Mouse (Mus musculus): ENCODE data around the gene Elovl7.

GRCm38 (mm10) chr13:108185530-108185929 lies 28.7 kb upstream of the Elovl7 start:
- no peak for TF ChIP-seq CTCF (IDR thresholded peaks at IDR 0.05; ENCODE audit: control insufficient read depth, insufficient read depth, insufficient replicate concordance, low read depth, low read length)
- TF ChIP-seq POLR2A (IDR thresholded peaks at IDR 0.05; ENCODE audit: control insufficient read depth, low read depth, low read length), result no peak

All from testis, adult 2 months (tissue).